Mouse (Mus musculus): ENCODE measurements around the gene Cep41.

- TF ChIP-seq CTCF (IDR thresholded peaks at IDR 0.05; ENCODE audit: extremely low read depth, insufficient read depth, insufficient read length, insufficient replicate concordance) (no peak), POLR2A (IDR thresholded peaks at IDR 0.05; ENCODE audit: low read depth, low read length) (no peak)
These were observed 40.9 kb downstream of the Cep41 start for GRCm38 (mm10) chr6:30652425-30653188.
